Mouse (Mus musculus) neural tube, embryonic 11.5 days (tissue): ENCODE data around the gene Syne1. TPM values are rescaled to one million over a fixed set of nuclear protein-coding genes. Genes with fewer than 3 reads are reported as not detected.

Experiments used
- ATAC-seq: fragments of 200-750 bp; cut with Nextera tagmentation; 2 replicates; pipeline ENCODE4 v1.8.0; 2017; ENCODE audit warnings: moderate number of reproducible peaks, mild to moderate bottlenecking, moderate TSS enrichment, moderate library complexity; ENCODE audit not compliant: insufficient read depth, low FRiP score, low TSS enrichment
- DNase-seq: peaks from one replicate; pipeline ENCODE4 v3.0.0-alpha.2; 2015; ENCODE audit warnings: low spot score
- H3K27ac ChIP-seq: fragments of 300-500 bp; sonication (generic); 2 replicates; pipeline ENCODE4 v1.5.1; 2014; ENCODE audit warnings: low read depth, mild to moderate bottlenecking, low read length
- H3K27me3 ChIP-seq: fragments of 300-500 bp; sonication (generic); 2 replicates; pipeline ENCODE4 v1.6.1; 2014; ENCODE audit warnings: mild to moderate bottlenecking, low read length, mixed read lengths; ENCODE audit not compliant: control insufficient read depth, insufficient read depth
- H3K36me3 ChIP-seq: fragments of 300-500 bp; sonication (generic); 2 replicates; pipeline ENCODE4 v1.6.1; 2014; ENCODE audit warnings: mild to moderate bottlenecking, low read length, moderate library complexity, mixed read lengths; ENCODE audit not compliant: control insufficient read depth, insufficient read depth
- H3K4me1 ChIP-seq: fragments of 300-500 bp; sonication (generic); 2 replicates; pipeline ENCODE4 v1.6.1; 2014; ENCODE audit warnings: low read length, mixed read lengths; ENCODE audit not compliant: control insufficient read depth, insufficient read depth
- H3K4me2 ChIP-seq: fragments of 300-500 bp; sonication (generic); 2 replicates; pipeline ENCODE4 v1.6.1; 2014; ENCODE audit warnings: low read depth, mild to moderate bottlenecking, moderate library complexity
- H3K4me3 ChIP-seq: fragments of 300-500 bp; sonication (generic); 2 replicates; pipeline ENCODE4 v1.5.1; 2014; ENCODE audit warnings: low read depth, low read length
- H3K9ac ChIP-seq: fragments of 300-500 bp; sonication (generic); 2 replicates; pipeline ENCODE4 v1.6.1; 2014; ENCODE audit warnings: mild to moderate bottlenecking, low read length
- H3K9me3 ChIP-seq: fragments of 300-500 bp; sonication (generic); 2 replicates; pipeline ENCODE4 v1.6.1; 2016; ENCODE audit warnings: low read length; ENCODE audit not compliant: control insufficient read depth
- WGBS: fragments of 180-500 bp; shearing (Covaris S2); extraction: QIAGEN DNeasy Blood & Tissue Kit; methylation state at CpG from one replicate; pipeline ENCODE4 v1.1.7; 2014; 5-methylcytosine and 5-hydroxymethylcytosine counted together
- polyA plus RNA-seq: library from polyadenylated mRNA; unstranded; fragments of >200 nt; fragmentation: Nextera tagmentation; extraction: Ambion mirVana; gene quantifications from 2 replicates; pipeline ENCODE4 v1.2.1, GENCODE M21; 2014

Gene Syne1
- polyA plus RNA-seq, 1 experiment from 2014 or later = 3.2 TPM

DNA sequence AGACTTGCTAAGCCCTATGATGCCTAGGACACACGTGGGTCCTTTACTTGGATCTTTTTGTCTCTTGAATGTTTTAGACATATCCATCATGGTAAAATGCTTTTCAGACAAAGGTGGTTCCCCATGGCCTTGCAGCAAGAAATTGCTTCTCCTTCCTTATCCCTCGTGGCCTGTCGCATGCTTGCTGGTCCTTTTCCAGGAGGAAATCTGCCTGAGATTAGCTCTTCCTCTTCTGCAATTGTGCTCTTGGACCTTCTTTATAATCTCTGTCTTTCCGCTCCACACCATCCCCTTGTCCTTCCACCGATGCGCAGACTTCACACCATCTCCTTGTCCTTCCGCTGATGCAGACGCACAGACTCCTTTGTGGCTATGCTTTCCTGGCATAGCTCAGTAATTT lies 18.8 kb upstream of the Syne1 start:
- no peak overlapping the region for H3K4me2 ChIP-seq
- no peak overlapping the region for H3K4me3 ChIP-seq
- DNase-seq = no peak
- H3K4me1 ChIP-seq = no peaks in the 10 kb centered on the region
- 89% methylated on average over 8 of the region's 8 CpGs for WGBS
- no peaks in the 10 kb centered on the region for H3K9me3 ChIP-seq
- no peak for ATAC-seq
- no peaks in the 10 kb centered on the region for H3K27me3 ChIP-seq
- H3K27ac ChIP-seq = no peak overlapping the region
- no peaks in the 10 kb centered on the region for H3K36me3 ChIP-seq
- H3K9ac ChIP-seq = no peak overlapping the region

DNA sequence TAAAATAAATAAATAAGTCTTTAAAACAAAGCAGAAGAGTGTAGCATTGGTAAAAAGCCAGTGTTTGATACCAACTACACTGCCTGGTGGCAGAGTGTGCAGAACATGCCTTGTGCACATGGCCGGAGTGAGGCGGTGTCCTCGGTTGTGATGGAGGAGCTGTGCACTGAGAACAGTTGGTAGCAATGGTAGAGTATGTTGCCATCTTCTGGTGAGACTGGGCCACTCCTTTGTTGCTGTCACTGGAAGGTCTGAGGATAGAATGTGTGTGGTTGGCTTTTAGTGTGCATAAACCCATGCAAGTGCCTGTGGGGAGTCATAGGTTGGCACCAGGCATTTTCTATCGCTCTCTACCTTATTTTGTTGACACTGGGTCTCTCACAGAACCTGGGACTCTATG lies 17.7 kb upstream of the Syne1 start:
- Histone ChIP-seq H3K36me3 (no peaks in the 10 kb centered on the region), H3K4me3 (no peak overlapping the region), H3K9ac (no peak overlapping the region), H3K27ac (no peak overlapping the region), H3K27me3 (no peaks in the 10 kb centered on the region), H3K4me1 (no peaks in the 10 kb centered on the region), H3K9me3 (no peaks in the 10 kb centered on the region), H3K4me2 (no peak overlapping the region)
- ATAC-seq = no peak
- WGBS = 92% methylated on average over 4 of the region's 4 CpGs
- no peak for DNase-seq

DNA sequence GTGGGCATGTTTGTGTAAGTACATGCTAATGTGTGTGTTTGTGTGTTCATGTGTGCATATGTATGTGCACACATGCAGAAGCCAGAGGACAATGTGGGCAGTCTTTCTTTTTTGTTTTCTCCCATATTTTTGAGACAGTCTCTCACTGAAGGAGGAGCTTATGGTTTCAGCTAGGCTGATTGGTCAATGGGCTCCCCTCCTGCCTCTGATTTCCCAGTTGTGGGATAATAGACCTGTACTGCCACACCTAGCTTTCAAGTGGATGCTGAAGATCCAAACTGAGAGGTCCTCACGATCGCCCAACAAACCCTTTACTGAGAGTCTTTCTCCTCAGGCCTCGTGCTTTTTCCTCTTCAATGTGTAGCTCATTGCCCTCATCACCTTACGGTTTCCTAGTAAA lies 10.4 kb upstream of the Syne1 start:
- H3K4me3 ChIP-seq = no peak overlapping the region
- 89% methylated on average over 4 of the region's 4 CpGs for WGBS
- no peak overlapping the region for H3K27ac ChIP-seq
- no peaks in the 10 kb centered on the region for H3K9me3 ChIP-seq
- no peak for DNase-seq
- no peaks in the 10 kb centered on the region for H3K27me3 ChIP-seq
- H3K36me3 ChIP-seq = no peaks in the 10 kb centered on the region
- H3K9ac ChIP-seq = no peak overlapping the region
- H3K4me1 ChIP-seq = no peaks in the 10 kb centered on the region
- ATAC-seq = no peak
- no peak overlapping the region for H3K4me2 ChIP-seq

- H3K9ac ChIP-seq = no peak overlapping the region
These were observed 9.2 kb upstream of the Syne1 start for GRCm38 (mm10) chr10:5560526-5560925.

DNA sequence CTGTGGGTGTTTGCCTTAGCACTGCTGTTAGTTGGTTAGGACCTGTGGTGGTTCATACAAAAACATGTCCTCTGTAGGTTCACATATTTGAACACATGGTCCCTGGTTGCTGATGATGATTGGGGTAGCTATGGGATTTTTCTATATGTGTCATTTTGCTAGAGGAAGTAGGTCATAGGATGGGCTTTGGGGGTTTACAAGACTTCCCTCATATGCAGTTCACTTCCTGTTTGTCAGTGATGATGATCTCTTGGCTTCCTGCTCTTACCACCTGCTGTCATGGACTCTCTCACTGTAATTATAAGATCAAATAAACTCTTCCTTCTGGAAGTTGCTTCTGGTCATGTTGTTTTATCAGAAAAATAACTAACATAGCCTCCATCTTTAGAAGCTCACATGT lies 7.5 kb upstream of the Syne1 start:
- Histone ChIP-seq H3K27me3 (no peaks in the 10 kb centered on the region), H3K4me3 (no peak overlapping the region)
- ATAC-seq = no peak

More at GRCm38 (mm10) chr10:5560526-5560925, 9.2 kb upstream of the Syne1 start:
- Histone ChIP-seq H3K36me3 (no peaks in the 10 kb centered on the region), H3K27me3 (no peaks in the 10 kb centered on the region), H3K4me2 (no peak overlapping the region), H3K27ac (no peak overlapping the region), H3K4me1 (no peaks in the 10 kb centered on the region), H3K4me3 (no peak overlapping the region), H3K9me3 (no peaks in the 10 kb centered on the region)
- no peak for ATAC-seq
- no peak for DNase-seq
- WGBS = 83% methylated on average over 4 of the region's 4 CpGs

DNA sequence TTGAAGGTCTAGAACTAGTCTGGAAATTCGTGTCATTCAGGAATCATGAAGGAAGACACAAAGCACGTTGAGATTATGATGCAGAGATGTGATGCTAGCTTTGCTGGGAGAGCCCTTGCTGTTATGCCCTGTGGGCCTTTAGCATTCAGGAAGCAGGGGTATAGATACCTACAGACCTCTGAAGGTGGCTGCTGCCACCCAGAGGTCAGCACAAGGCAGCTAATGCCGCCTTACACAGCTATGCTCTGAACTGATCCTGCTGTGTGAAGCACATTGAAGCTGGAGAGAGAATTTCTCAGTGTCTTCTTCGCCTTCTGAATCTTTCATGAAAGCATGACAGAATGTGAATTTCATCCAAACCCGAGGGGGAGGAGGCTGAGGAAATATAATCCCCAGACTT lies 3.7 kb upstream of the Syne1 start:
- no peak for ATAC-seq
- no peaks in the 10 kb centered on the region for H3K36me3 ChIP-seq
- WGBS = 24% methylated on average over 5 of the region's 5 CpGs

More for the DNA sequence above, 7.5 kb upstream of the Syne1 start:
- Histone ChIP-seq H3K4me2 (no peak overlapping the region), H3K4me1 (no peaks in the 10 kb centered on the region), H3K27ac (no peak overlapping the region), H3K9me3 (no peaks in the 10 kb centered on the region), H3K9ac (no peak overlapping the region), H3K36me3 (no peaks in the 10 kb centered on the region)
- DNase-seq = no peak

GRCm38 (mm10) chr10:5550168-5551021 lies 887 bp downstream of the Syne1 start:
- Histone ChIP-seq H3K36me3 (no peaks in the 10 kb centered on the region), H3K27me3 (0 out of 2 replicates have a peak, but pooled peaks cover 3% of the 10 kb centered on the region), H3K9me3 (no peaks in the 10 kb centered on the region), H3K4me2 (peak overlapping the region; percentile 92), H3K4me1 (no peaks in the 10 kb centered on the region), H3K4me3 (peak overlapping the region; percentile 48), H3K27ac (no peak overlapping the region), H3K9ac (peak overlapping the region; percentile 61)
- ATAC-seq (peak; percentile 93), DNase-seq (peak; percentile 71)
- WGBS = under 1% methylated on average over 42 of the region's 44 CpGs

More for the DNA sequence above, 3.7 kb upstream of the Syne1 start:
- H3K4me2 ChIP-seq = no peak overlapping the region
- H3K4me1 ChIP-seq = no peaks in the 10 kb centered on the region
- H3K27ac ChIP-seq = no peak overlapping the region
- no peaks in the 10 kb centered on the region for H3K27me3 ChIP-seq
- H3K9me3 ChIP-seq = no peaks in the 10 kb centered on the region
- no peak overlapping the region for H3K4me3 ChIP-seq
- peak; percentile 21 for DNase-seq
- no peak overlapping the region for H3K9ac ChIP-seq

DNA sequence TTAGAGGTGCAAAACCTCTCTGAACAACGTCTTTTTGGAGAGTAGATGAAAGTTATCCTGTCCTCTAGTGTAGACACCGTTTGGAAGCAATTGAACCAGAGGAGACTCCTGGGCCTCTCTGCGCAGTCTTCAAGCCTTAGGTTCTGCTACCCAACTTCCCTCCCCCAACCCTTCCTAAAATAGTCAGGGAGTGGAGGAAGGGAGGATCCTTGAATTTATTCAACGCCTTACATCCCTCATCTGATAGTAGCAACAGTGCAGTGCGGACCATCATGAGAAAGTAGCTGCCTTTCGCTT lies 1.5 kb downstream of the Syne1 start:
- Histone ChIP-seq H3K9me3 (no peaks in the 10 kb centered on the region), H3K4me2 (peak overlapping the region; percentile 92), H3K36me3 (no peaks in the 10 kb centered on the region), H3K27me3 (0 out of 2 replicates have a peak, but pooled peaks cover 3% of the 10 kb centered on the region), H3K27ac (no peak overlapping the region), H3K4me3 (peak overlapping the region; percentile 48), H3K4me1 (no peaks in the 10 kb centered on the region), H3K9ac (no peak overlapping the region; the same call in 1 of the 2 replicates)
- 8% methylated on average over 6 of the region's 6 CpGs for WGBS
- DNase-seq (no peak), ATAC-seq (no peak)

GRCm38 (mm10) chr10:5548651-5549050 lies 2.6 kb downstream of the Syne1 start:
- H3K9me3 ChIP-seq = no peaks in the 10 kb centered on the region

More at GRCm38 (mm10) chr10:5548651-5549050, 2.6 kb downstream of the Syne1 start:
- Histone ChIP-seq H3K36me3 (no peaks in the 10 kb centered on the region), H3K27me3 (0 out of 2 replicates have a peak, but pooled peaks cover 3% of the 10 kb centered on the region), H3K4me3 (no peak overlapping the region), H3K4me1 (no peaks in the 10 kb centered on the region), H3K4me2 (no peak overlapping the region), H3K27ac (no peak overlapping the region), H3K9ac (no peak overlapping the region)
- ATAC-seq (no peak), DNase-seq (no peak)
- WGBS = 84% methylated on average over 2 of the region's 2 CpGs
